Mouse (Mus musculus): ENCODE measurements at regions not wholly inside any gene's neighbourhood (a gene's known extent, or its start where the extent isn't known, plus 50 kb on each side); places are given as distances from the start of the nearest gene placed in this dataset.
A peak's percentile ranks its signal among the peaks of the same experiment; 100 is the strongest.

DNA sequence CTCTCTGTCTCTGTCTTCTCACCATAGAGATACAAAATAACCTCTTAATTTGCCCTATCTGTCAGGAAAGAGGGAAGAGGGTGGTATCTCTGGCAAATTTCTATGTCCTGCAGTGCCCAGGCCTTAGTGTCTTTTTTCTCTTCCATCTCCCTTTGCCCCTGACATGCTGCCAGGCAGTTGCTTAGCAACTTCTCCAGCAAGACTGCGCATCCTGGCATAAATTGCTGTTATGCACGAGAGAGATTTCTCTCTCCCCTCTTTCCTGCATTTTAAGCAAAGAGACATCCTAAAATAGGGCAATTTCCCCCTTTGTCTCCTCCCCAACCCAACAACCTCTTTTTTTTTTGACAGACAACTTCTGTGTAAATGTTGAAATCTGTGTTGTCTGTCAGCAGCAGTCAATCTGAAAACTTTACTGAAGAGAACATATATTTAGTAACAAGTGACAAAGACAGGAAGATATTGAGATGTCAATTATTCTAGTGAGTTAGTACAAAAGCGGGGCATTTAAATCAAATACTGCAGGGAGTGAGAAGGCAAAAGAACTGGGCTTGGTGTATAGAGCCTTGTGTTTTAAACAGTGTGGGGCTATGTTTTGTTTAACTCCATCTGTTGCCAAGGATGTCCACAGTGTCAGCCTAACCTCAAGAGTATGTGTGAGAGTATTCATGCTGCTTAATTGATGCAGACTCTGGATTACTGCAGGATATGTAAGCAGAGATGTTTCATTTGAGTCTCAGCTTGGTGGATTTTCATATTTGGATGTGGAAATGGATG is 2745.7 kb upstream of the Lrrc6 start:
- Histone ChIP-seq H3K9ac (no peak overlapping the region), H3K9me3 (replicated peaks) (no peaks in the 10 kb centered on the region), H3K4me1 (no peaks in the 10 kb centered on the region), H3K27ac (no peak overlapping the region), H3K4me3 (no peak overlapping the region), H3K36me3 (no peaks in the 10 kb centered on the region), H3K27me3 (no peaks in the 10 kb centered on the region), H3K4me2 (replicated peaks) (no peak overlapping the region)
- ATAC-seq (ENCODE audit: low FRiP score): 0 out of 2 replicates have a peak, but pooled peaks have one; percentile 35
- whole genome bisulfite sequencing: 45% methylated on average over 3 of the region's 3 CpGs

DNA sequence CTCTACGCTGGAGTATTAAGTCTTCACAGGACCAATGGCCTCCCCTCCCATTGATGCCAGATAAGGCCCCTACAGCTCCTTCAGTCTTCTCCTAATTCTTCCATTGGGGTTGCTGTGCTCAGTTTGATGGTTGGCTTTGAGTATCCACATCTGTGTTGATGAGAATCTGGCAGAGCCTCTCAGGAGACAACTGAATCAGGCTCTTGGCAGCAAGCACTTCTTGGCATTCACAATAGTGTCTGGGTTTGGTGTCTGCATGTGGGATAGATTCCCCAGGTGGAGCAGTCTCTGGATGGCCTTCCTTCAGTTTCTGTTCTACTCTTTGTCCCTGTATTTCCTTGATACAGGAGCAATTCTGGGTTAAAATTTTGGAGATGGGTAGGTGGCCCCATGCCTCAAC is 2734.6 kb upstream of the Lrrc6 start:
- Histone ChIP-seq H3K4me2 (replicated peaks) (no peak overlapping the region), H3K27ac (no peak overlapping the region), H3K9me3 (replicated peaks) (no peaks in the 10 kb centered on the region), H3K9ac (no peak overlapping the region), H3K4me1 (no peaks in the 10 kb centered on the region), H3K27me3 (no peaks in the 10 kb centered on the region), H3K36me3 (no peaks in the 10 kb centered on the region), H3K4me3 (no peak overlapping the region)
- ATAC-seq (ENCODE audit: low FRiP score): no peak
- WGBS: 96% methylated on average over 1 of the region's 1 CpGs

DNA sequence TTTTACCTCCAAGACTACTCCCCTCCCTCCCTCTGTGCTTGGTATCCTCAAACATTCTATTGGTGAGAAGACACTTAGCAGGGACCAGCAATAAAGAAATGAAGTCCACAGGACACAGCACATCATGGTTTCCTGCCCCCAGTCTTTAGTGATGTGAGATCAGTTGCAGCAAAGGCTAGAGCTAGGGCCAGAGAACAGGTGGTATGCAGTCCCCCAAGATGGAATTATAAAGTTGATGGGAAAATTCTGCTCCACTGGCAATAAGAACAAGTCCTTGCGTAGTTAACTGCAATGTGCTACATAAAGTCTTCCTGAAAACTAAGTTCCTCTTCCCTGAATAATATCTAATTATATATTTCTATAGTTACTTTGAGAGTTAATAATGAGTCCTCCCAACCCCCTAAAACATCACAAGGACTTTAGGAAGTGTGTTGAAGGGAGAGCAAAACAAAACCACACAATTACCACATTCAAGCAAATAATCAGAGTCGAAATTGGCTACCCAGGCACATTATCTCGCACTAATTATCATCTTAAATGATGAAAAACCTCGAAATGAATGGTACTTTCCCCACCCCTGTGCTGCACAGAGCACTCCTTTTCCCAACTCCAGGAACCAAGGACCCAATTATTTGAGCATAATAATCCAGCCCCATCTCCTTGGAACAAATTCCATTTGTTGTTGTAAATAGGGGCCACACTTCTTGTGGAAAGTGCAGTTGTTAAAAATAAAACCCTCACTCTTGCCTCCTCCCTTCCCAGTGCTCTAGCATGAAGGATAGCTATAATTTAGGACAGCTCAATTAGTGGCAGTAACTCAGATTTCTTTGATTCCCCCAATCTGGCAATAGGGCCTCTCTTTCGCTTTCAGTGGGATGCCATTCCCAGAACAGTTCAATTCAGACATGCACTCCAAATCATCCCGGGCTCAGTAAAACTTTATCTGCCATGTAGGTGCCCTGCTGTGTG is 2724.2 kb upstream of the Lrrc6 start:
- no peak overlapping the region for H3K27ac ChIP-seq
- H3K4me3 ChIP-seq: no peak overlapping the region
- no peaks in the 10 kb centered on the region for H3K27me3 ChIP-seq
- H3K4me1 ChIP-seq: no peaks in the 10 kb centered on the region
- H3K36me3 ChIP-seq: no peaks in the 10 kb centered on the region
- no peak overlapping the region for H3K9ac ChIP-seq
- no peak overlapping the region for H3K4me2 ChIP-seq (replicated peaks)
- no peak for ATAC-seq (ENCODE audit: low FRiP score)
- H3K9me3 ChIP-seq (replicated peaks): no peaks in the 10 kb centered on the region
- WGBS: 77% methylated on average over 6 of the region's 6 CpGs

DNA sequence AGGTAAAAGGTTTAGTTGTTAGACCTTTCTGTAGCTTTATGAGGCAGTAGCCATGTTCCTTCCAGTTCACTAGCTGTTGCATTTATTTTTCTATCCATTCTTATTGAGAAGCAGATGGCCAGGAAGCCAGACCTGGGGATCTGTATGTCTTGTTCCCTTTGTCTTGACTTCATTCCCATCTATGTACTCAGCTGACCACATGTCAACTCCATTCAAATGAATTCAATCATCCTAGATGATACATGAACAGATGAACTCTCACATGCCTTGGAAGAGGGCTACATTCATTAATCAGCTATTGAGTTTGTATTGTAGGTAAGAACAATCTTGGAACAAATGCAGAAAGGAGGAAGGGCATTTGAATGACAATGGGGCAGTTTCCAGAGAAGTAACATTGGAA is 2722.7 kb upstream of the Lrrc6 start:
- Histone ChIP-seq H3K27me3 (no peaks in the 10 kb centered on the region), H3K27ac (no peak overlapping the region), H3K4me1 (no peaks in the 10 kb centered on the region), H3K9me3 (replicated peaks) (no peaks in the 10 kb centered on the region), H3K36me3 (no peaks in the 10 kb centered on the region), H3K4me3 (no peak overlapping the region), H3K4me2 (replicated peaks) (no peak overlapping the region), H3K9ac (no peak overlapping the region)
- ATAC-seq (ENCODE audit: low FRiP score): no peak

DNA sequence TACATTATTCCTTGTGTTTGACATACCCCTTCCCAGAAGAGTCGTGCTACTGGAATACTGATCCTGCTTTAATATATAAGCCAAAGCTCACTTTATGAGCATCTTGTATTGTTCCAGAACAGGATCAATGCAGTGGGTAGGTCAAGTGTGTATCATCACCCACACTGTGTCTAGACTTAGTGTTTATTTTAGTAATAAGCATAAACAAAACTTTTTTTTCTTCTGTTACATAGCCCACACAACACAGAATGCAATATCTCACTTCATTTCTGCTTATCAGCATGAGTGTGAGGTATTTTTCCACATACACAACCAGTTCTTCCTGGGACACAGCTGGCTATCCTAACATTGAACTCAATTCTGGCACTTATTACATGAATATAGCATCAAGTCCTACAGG is 2721.7 kb upstream of the Lrrc6 start:
- no peak overlapping the region for H3K4me2 ChIP-seq (replicated peaks)
- H3K27me3 ChIP-seq: no peaks in the 10 kb centered on the region
- H3K9ac ChIP-seq: no peak overlapping the region
- no peak overlapping the region for H3K27ac ChIP-seq
- H3K36me3 ChIP-seq: no peaks in the 10 kb centered on the region
- H3K9me3 ChIP-seq (replicated peaks): no peaks in the 10 kb centered on the region
- H3K4me1 ChIP-seq: no peaks in the 10 kb centered on the region
- no peak for ATAC-seq (ENCODE audit: low FRiP score)
- WGBS: 84% methylated on average over 1 of the region's 1 CpGs
- no peak overlapping the region for H3K4me3 ChIP-seq

Data from hindbrain, embryonic 12.5 days (tissue).